Mouse (Mus musculus) embryonic facial prominence, embryonic 13.5 days (tissue): ENCODE data around the gene Psap. TPM values are rescaled to one million over a fixed set of nuclear protein-coding genes. Genes with fewer than 3 reads are reported as not detected.
"Not testable (repeated sequence)": the region's sequence is repeated elsewhere in the genome, so short reads cannot be mapped to it uniquely, and the experiment has no call there.

Source experiments
- ATAC-seq: fragments of 200-750 bp; cut with Nextera tagmentation; 2 replicates; pipeline ENCODE4 v1.8.0; 2017; ENCODE audit warnings: low read depth; ENCODE audit not compliant: insufficient number of reproducible peaks, insufficient read depth, low FRiP score, low TSS enrichment
- H3K27ac ChIP-seq: fragments of 300-500 bp; sonication (generic); 2 replicates; pipeline ENCODE4 v1.5.1; 2015; ENCODE audit warnings: moderate library complexity, mild to moderate bottlenecking, inconsistent platforms
- H3K27me3 ChIP-seq: fragments of 300-500 bp; sonication (generic); 2 replicates; pipeline ENCODE4 v1.6.1; 2015; ENCODE audit warnings: mild to moderate bottlenecking, inconsistent platforms
- H3K36me3 ChIP-seq: fragments of 300-500 bp; sonication (generic); 2 replicates; pipeline ENCODE4 v1.6.1; 2015; ENCODE audit warnings: mild to moderate bottlenecking, inconsistent platforms
- H3K4me1 ChIP-seq: fragments of 300-500 bp; sonication (generic); 2 replicates; pipeline ENCODE4 v1.6.1; 2015; ENCODE audit warnings: inconsistent platforms
- H3K4me2 ChIP-seq: fragments of 300-500 bp; sonication (generic); 2 replicates; pipeline ENCODE4 v1.6.1; 2015; ENCODE audit warnings: moderate library complexity, mild to moderate bottlenecking, inconsistent platforms
- H3K4me3 ChIP-seq: fragments of 300-500 bp; sonication (generic); 2 replicates; pipeline ENCODE4 v1.5.1; 2015; ENCODE audit warnings: mild to moderate bottlenecking, inconsistent platforms
- H3K9ac ChIP-seq: fragments of 300-500 bp; sonication (generic); 2 replicates; pipeline ENCODE4 v1.6.1; 2015; ENCODE audit warnings: mild to moderate bottlenecking, inconsistent platforms
- H3K9me3 ChIP-seq: fragments of 300-500 bp; sonication (generic); 2 replicates; pipeline ENCODE4 v1.6.1; 2016; ENCODE audit warnings: inconsistent platforms
- WGBS: fragments of 180-500 bp; shearing (Covaris S2); methylation state at CpG from one replicate; pipeline ENCODE4 v1.1.7; 2015; ENCODE audit warnings: mixed read lengths; 5-methylcytosine and 5-hydroxymethylcytosine counted together
- polyA plus RNA-seq: library from polyadenylated mRNA; unstranded; fragments of >200 nt; fragmentation: Nextera tagmentation; extraction: Ambion mirVana; gene quantifications from 2 replicates; pipeline ENCODE4 v1.2.1, GENCODE M21; 2015

Gene Psap
- polyA plus RNA-seq, 1 experiment from 2014 or later = 114 TPM

GRCm38 (mm10) chr10:60246519-60246918 is 30.9 kb upstream of the Psap start:
- H3K9ac ChIP-seq = no peak overlapping the region
- no peaks in the 10 kb centered on the region for H3K36me3 ChIP-seq
- WGBS = 39% methylated on average over 5 of the region's 5 CpGs
- no peaks in the 10 kb centered on the region for H3K9me3 ChIP-seq
- H3K4me3 ChIP-seq = no peak overlapping the region
- no peak overlapping the region for H3K4me2 ChIP-seq
- no peaks in the 10 kb centered on the region for H3K4me1 ChIP-seq
- H3K27me3 ChIP-seq = no peaks in the 10 kb centered on the region
- ATAC-seq = no peak
- H3K27ac ChIP-seq = no peak overlapping the region

- H3K27ac ChIP-seq, H3K36me3 ChIP-seq, H3K9me3 ChIP-seq, H3K4me1 ChIP-seq, H3K4me2 ChIP-seq, H3K9ac ChIP-seq, H3K4me3 ChIP-seq, ATAC-seq, H3K27me3 ChIP-seq: not testable (repeated sequence)
- 87% methylated on average over 3 of the region's 3 CpGs for WGBS
Observed at GRCm38 (mm10) chr10:60248345-60248744, 29.1 kb upstream of the Psap start.

GRCm38 (mm10) chr10:60250426-60250965 is 26.9 kb upstream of the Psap start:
- no peak overlapping the region for H3K27ac ChIP-seq
- no peaks in the 10 kb centered on the region for H3K36me3 ChIP-seq
- H3K4me3 ChIP-seq = no peak overlapping the region
- no peak for ATAC-seq
- no peaks in the 10 kb centered on the region for H3K9me3 ChIP-seq
- no peak overlapping the region for H3K9ac ChIP-seq
- WGBS = 75% methylated on average over 13 of the region's 13 CpGs
- H3K4me2 ChIP-seq = no peak overlapping the region
- no peaks in the 10 kb centered on the region for H3K4me1 ChIP-seq
- no peaks in the 10 kb centered on the region for H3K27me3 ChIP-seq

GRCm38 (mm10) chr10:60252187-60252586 is 25.2 kb upstream of the Psap start:
- Histone ChIP-seq H3K9me3 (no peaks in the 10 kb centered on the region), H3K4me3 (no peak overlapping the region), H3K9ac (no peak overlapping the region), H3K4me1 (no peaks in the 10 kb centered on the region), H3K27ac (no peak overlapping the region), H3K4me2 (no peak overlapping the region), H3K27me3 (no peaks in the 10 kb centered on the region), H3K36me3 (no peaks in the 10 kb centered on the region)
- ATAC-seq = no peak
- WGBS = 56% methylated on average over 4 of the region's 4 CpGs

GRCm38 (mm10) chr10:60252606-60253005 is 24.8 kb upstream of the Psap start:
- 70% methylated on average over 4 of the region's 4 CpGs for WGBS
- Histone ChIP-seq H3K27ac (no peak overlapping the region), H3K27me3 (no peaks in the 10 kb centered on the region), H3K9me3 (no peaks in the 10 kb centered on the region), H3K9ac (no peak overlapping the region), H3K4me2 (no peak overlapping the region), H3K36me3 (no peaks in the 10 kb centered on the region), H3K4me1 (no peaks in the 10 kb centered on the region), H3K4me3 (no peak overlapping the region)
- ATAC-seq = no peak

- no peak overlapping the region for H3K9ac ChIP-seq
- H3K36me3 ChIP-seq = no peaks in the 10 kb centered on the region
- H3K27ac ChIP-seq = no peak overlapping the region
- no peaks in the 10 kb centered on the region for H3K4me1 ChIP-seq
- 82% methylated on average over 6 of the region's 6 CpGs for WGBS
- no peak overlapping the region for H3K4me3 ChIP-seq
- H3K4me2 ChIP-seq = no peak overlapping the region
- H3K27me3 ChIP-seq = no peaks in the 10 kb centered on the region
- no peaks in the 10 kb centered on the region for H3K9me3 ChIP-seq
- no peak for ATAC-seq
Observed at GRCm38 (mm10) chr10:60256088-60256487, 21.3 kb upstream of the Psap start.

- no peak overlapping the region for H3K4me3 ChIP-seq
- H3K36me3 ChIP-seq = no peaks in the 10 kb centered on the region
- H3K9me3 ChIP-seq = no peaks in the 10 kb centered on the region
- H3K9ac ChIP-seq = no peak overlapping the region
- WGBS = 56% methylated on average over 16 of the region's 16 CpGs
- H3K4me2 ChIP-seq = no peak overlapping the region
- H3K27ac ChIP-seq = no peak overlapping the region
- no peaks in the 10 kb centered on the region for H3K27me3 ChIP-seq
- H3K4me1 ChIP-seq = 0 out of 2 replicates have a peak, but pooled peaks cover 5% of the 10 kb centered on the region
- ATAC-seq = no peak
Observed at GRCm38 (mm10) chr10:60257261-60257825, 20.1 kb upstream of the Psap start.

- H3K4me1 ChIP-seq = 0 out of 2 replicates have a peak, but pooled peaks cover 8% of the 10 kb centered on the region
- no peaks in the 10 kb centered on the region for H3K27me3 ChIP-seq
- no peak overlapping the region for H3K4me3 ChIP-seq
- WGBS = 83% methylated on average over 5 of the region's 5 CpGs
- no peak overlapping the region for H3K4me2 ChIP-seq
- ATAC-seq = no peak
- no peaks in the 10 kb centered on the region for H3K9me3 ChIP-seq
- no peaks in the 10 kb centered on the region for H3K36me3 ChIP-seq
- no peak overlapping the region for H3K27ac ChIP-seq
- no peak overlapping the region for H3K9ac ChIP-seq
Observed at GRCm38 (mm10) chr10:60260557-60261294, 16.7 kb upstream of the Psap start.

- no peak for ATAC-seq
- Histone ChIP-seq H3K27me3 (no peaks in the 10 kb centered on the region), H3K4me2 (no peak overlapping the region), H3K27ac (no peak overlapping the region), H3K4me1 (0 out of 2 replicates have a peak, but pooled peaks cover 8% of the 10 kb centered on the region), H3K36me3 (no peaks in the 10 kb centered on the region), H3K9ac (no peak overlapping the region), H3K4me3 (no peak overlapping the region), H3K9me3 (no peaks in the 10 kb centered on the region)
- WGBS = 24% methylated on average over 5 of the region's 5 CpGs
Observed at GRCm38 (mm10) chr10:60261530-60261929, 15.9 kb upstream of the Psap start.

- WGBS = 40% methylated on average over 3 of the region's 3 CpGs
- Histone ChIP-seq H3K4me1 (0 out of 2 replicates have a peak, but pooled peaks cover 8% of the 10 kb centered on the region), H3K27ac (peak overlapping the region; percentile 34; the same call in 1 of the 2 replicates), H3K9ac (no peak overlapping the region), H3K4me2 (no peak overlapping the region), H3K27me3 (no peaks in the 10 kb centered on the region), H3K9me3 (no peaks in the 10 kb centered on the region), H3K36me3 (no peaks in the 10 kb centered on the region), H3K4me3 (no peak overlapping the region)
- peak; percentile 72; the same call in 1 of the 2 replicates for ATAC-seq
Observed at GRCm38 (mm10) chr10:60262386-60262785, 15.0 kb upstream of the Psap start.

- Histone ChIP-seq H3K9ac (no peak overlapping the region), H3K9me3 (no peaks in the 10 kb centered on the region), H3K4me3 (no peak overlapping the region), H3K36me3 (no peaks in the 10 kb centered on the region), H3K4me1 (0 out of 2 replicates have a peak, but pooled peaks cover 8% of the 10 kb centered on the region), H3K4me2 (no peak overlapping the region), H3K27ac (no peak overlapping the region), H3K27me3 (no peaks in the 10 kb centered on the region)
- ATAC-seq = no peak
- 86% methylated on average over 7 of the region's 7 CpGs for WGBS
Observed at GRCm38 (mm10) chr10:60263351-60263750, 14.1 kb upstream of the Psap start.

- H3K4me1 ChIP-seq = 0 out of 2 replicates have a peak, but pooled peaks cover 8% of the 10 kb centered on the region
- ATAC-seq = no peak
- H3K4me3 ChIP-seq = no peak overlapping the region
- H3K27ac ChIP-seq = no peak overlapping the region
- H3K9ac ChIP-seq = no peak overlapping the region
- 73% methylated on average over 10 of the region's 10 CpGs for WGBS
- H3K4me2 ChIP-seq = no peak overlapping the region
- H3K9me3 ChIP-seq = no peaks in the 10 kb centered on the region
- no peaks in the 10 kb centered on the region for H3K27me3 ChIP-seq
- H3K36me3 ChIP-seq = no peaks in the 10 kb centered on the region
Observed at GRCm38 (mm10) chr10:60265252-60265651, 12.2 kb upstream of the Psap start.
